Mouse (Mus musculus) MEL-GATA-1-ER (cell line): ENCODE measurements around the gene Hic2.
A peak's percentile ranks its signal among the peaks of the same experiment; 100 is the strongest.

Experiments
- DNase-seq: peaks from one replicate; pipeline ENCODE4 v3.0.0-alpha.2; 2012; ENCODE audit warnings: low read depth; ENCODE audit errors: extremely low read depth

Hic2 gene

GRCm38 (mm10) chr16:17275721-17276120, 42.3 kb downstream of the Hic2 start, which contains the start of gene Tmem191c:
TSS of gene Tmem191c (plus strand) at chr16:17276077.
- no peak for DNase-seq

GRCm38 (mm10) chr16:17276164-17277151, 43.1 kb downstream of the Hic2 start:
- DNase-seq = peak; percentile 63

- no peak for DNase-seq
These were observed 44.2 kb downstream of the Hic2 start for GRCm38 (mm10) chr16:17277342-17278211.

GRCm38 (mm10) chr16:17280471-17280870, 47.1 kb downstream of the Hic2 start:
- DNase-seq = no peak

GRCm38 (mm10) chr16:17283151-17283550, 49.8 kb downstream of the Hic2 start:
- no peak for DNase-seq

- DNase-seq = no peak
These were observed 53.7 kb downstream of the Hic2 start for GRCm38 (mm10) chr16:17287103-17287502.

GRCm38 (mm10) chr16:17291016-17291415, 57.6 kb downstream of the Hic2 start:
- no peak for DNase-seq

GRCm38 (mm10) chr16:17292751-17293150, 59.4 kb downstream of the Hic2 start:
- peak; percentile 36 for DNase-seq

- DNase-seq = no peak
These were observed 67.4 kb downstream of the Hic2 start for GRCm38 (mm10) chr16:17300818-17301217.

GRCm38 (mm10) chr16:17303521-17304245, 70.3 kb downstream of the Hic2 start:
- DNase-seq = no peak

GRCm38 (mm10) chr16:17307461-17307860, 74.1 kb downstream of the Hic2 start:
- DNase-seq = no peak

GRCm38 (mm10) chr16:17309036-17309435, 75.7 kb downstream of the Hic2 start:
- no peak for DNase-seq

- DNase-seq = no peak
These were observed 79.2 kb downstream of the Hic2 start for GRCm38 (mm10) chr16:17312531-17312930.
